Mouse (Mus musculus) lung, embryonic 15.5 days (tissue): ENCODE results near the gene Magi1. TPM values are rescaled to one million over a fixed set of nuclear protein-coding genes. Genes with fewer than 3 reads are reported as not detected.
A peak's percentile ranks its signal among the peaks of the same experiment; 100 is the strongest.
"Not testable (repeated sequence)": the region's sequence is repeated elsewhere in the genome, so short reads cannot be mapped to it uniquely, and the experiment has no call there.

Experiments used
- ATAC-seq: fragments of 200-750 bp; cut with Nextera tagmentation; 2 replicates; pipeline ENCODE4 v1.8.0; 2017; ENCODE audit warnings: moderate number of reproducible peaks, borderline replicate concordance; ENCODE audit not compliant: low FRiP score, low TSS enrichment; ENCODE audit errors: extremely low read depth
- H3K27ac ChIP-seq: fragments of 300-500 bp; sonication (generic); 2 replicates; pipeline ENCODE4 v1.5.1; 2015; ENCODE audit warnings: moderate library complexity, mild to moderate bottlenecking, inconsistent platforms
- H3K27me3 ChIP-seq: fragments of 300-500 bp; sonication (generic); 2 replicates; pipeline ENCODE4 v1.6.1; 2015; ENCODE audit warnings: inconsistent platforms
- H3K36me3 ChIP-seq: fragments of 300-500 bp; sonication (generic); 2 replicates; pipeline ENCODE4 v1.6.1; 2015; ENCODE audit warnings: inconsistent platforms
- H3K4me1 ChIP-seq: fragments of 300-500 bp; sonication (generic); 2 replicates; pipeline ENCODE4 v1.6.1; 2015; ENCODE audit warnings: inconsistent platforms
- H3K4me2 ChIP-seq: fragments of 300-500 bp; sonication (generic); 2 replicates; pipeline ENCODE4 v1.6.1; 2015; ENCODE audit warnings: inconsistent platforms, mild to moderate bottlenecking, moderate library complexity
- H3K4me3 ChIP-seq: fragments of 300-500 bp; sonication (generic); 2 replicates; pipeline ENCODE4 v1.5.1; 2015; ENCODE audit warnings: mild to moderate bottlenecking, inconsistent platforms
- H3K9ac ChIP-seq: fragments of 300-500 bp; sonication (generic); 2 replicates; pipeline ENCODE4 v1.6.1; 2015; ENCODE audit warnings: inconsistent platforms
- H3K9me3 ChIP-seq: fragments of 300-500 bp; sonication (generic); 2 replicates; pipeline ENCODE4 v1.6.1; 2016; ENCODE audit warnings: inconsistent platforms
- WGBS: fragments of 180-500 bp; shearing (Covaris S2); methylation state at CpG from one replicate; pipeline ENCODE4 v1.1.7; 2015; 5-methylcytosine and 5-hydroxymethylcytosine counted together
- polyA plus RNA-seq: library from polyadenylated mRNA; unstranded; fragments of >200 nt; fragmentation: Nextera tagmentation; extraction: Ambion mirVana; gene quantifications from 2 replicates; pipeline ENCODE4 v1.2.1, GENCODE M21; 2015

Gene Magi1
- polyA plus RNA-seq, 1 experiment from 2014 or later: 9.0 TPM

DNA sequence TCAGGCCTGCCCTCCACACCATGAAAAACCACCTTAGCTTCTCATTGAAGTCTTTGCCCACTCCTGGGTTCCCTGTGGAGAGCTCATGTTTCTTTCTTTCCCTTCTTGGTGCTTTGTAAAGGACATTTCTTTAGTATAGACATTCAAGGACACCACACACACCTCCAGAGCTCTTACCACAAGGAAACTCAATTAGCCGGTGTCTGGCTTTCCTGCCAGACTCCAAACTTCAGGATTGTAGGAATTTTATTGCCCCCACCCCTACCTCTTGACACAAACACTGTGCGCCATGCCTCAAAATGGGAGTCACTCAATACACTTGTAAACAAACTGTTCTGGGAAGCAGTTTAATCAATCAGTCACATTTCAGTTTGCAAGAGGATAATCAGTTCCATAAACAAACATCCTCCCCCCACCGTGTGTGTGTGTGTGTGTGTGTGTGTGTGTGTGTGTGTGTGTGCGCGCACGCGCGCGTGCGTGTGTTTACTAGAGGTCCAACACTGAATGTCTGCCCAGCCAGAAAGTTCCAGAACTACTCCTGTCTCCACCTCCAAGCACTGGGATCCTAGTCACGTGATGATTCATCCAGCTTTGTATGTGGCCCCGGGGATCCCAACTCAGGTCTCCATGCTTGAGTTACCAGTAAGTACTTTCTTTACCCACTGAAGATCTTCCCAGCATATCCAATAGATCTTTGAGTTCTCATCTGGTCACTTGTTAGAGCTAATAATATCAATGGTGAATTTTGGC is 618.5 kb downstream of the Magi1 start:
- Histone ChIP-seq H3K4me3 (no peak overlapping the region), H3K4me2 (no peak overlapping the region), H3K27ac (no peak overlapping the region), H3K9me3 (no peaks in the 10 kb centered on the region), H3K9ac (no peak overlapping the region), H3K36me3 (no peaks in the 10 kb centered on the region), H3K27me3 (no peaks in the 10 kb centered on the region), H3K4me1 (no peaks in the 10 kb centered on the region)
- no peak for ATAC-seq
- 81% methylated on average over 12 of the region's 12 CpGs for WGBS

DNA sequence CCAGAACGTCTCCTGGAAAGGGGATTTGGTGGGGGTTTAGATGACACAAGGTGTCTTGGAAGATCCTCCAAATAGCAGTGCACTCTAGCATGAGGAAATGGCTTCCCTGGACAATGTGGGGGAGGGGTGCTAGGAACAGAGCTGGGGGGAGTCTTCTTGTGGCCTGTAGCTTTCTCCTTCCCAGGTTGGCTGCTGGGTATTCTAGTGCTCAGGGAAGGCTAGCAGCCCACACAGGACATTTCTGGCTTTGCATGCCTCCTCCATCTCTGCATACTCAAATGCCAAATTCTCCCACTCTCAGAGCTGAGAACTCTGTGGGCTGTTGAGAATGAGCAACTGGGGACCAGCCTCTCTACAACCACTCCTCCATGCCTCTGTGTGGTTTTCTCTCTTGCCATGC is 622.6 kb downstream of the Magi1 start:
- Histone ChIP-seq H3K4me3 (no peak overlapping the region), H3K9ac (no peak overlapping the region), H3K4me1 (no peaks in the 10 kb centered on the region), H3K27ac (no peak overlapping the region), H3K27me3 (no peaks in the 10 kb centered on the region), H3K9me3 (no peaks in the 10 kb centered on the region), H3K4me2 (no peak overlapping the region), H3K36me3 (no peaks in the 10 kb centered on the region)
- no peak for ATAC-seq
- WGBS: 58% methylated on average over 1 of the region's 1 CpGs

DNA sequence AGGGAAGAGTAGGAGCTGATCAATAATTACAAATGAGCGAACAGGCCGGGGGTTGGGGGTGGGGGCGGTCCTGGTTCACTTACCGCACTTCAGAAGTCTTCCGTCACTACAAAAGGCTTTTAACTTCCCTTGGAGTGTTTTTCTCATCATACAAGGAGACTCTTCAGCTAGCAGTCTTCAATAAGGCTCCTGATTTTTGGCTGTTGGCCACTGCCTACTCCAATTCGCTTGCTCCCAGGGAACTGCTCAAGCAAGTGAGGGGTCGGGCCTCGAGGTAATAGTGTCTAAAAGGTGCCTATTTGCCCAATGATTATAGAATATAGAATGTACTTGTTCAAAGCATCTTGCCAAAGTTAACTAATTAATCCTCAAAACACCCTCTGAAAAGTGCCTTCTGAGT is 624.2 kb downstream of the Magi1 start:
- 56% methylated on average over 8 of the region's 8 CpGs for WGBS
- ATAC-seq: no peak
- no peak overlapping the region for H3K27ac ChIP-seq

GRCm38 (mm10) chr6:93657187-93657974 is 626.3 kb downstream of the Magi1 start:
- no peaks in the 10 kb centered on the region for H3K4me1 ChIP-seq
- no peak overlapping the region for H3K27ac ChIP-seq
- no peaks in the 10 kb centered on the region for H3K36me3 ChIP-seq
- H3K4me2 ChIP-seq: no peak overlapping the region
- ATAC-seq: no peak
- H3K27me3 ChIP-seq: no peaks in the 10 kb centered on the region
- no peaks in the 10 kb centered on the region for H3K9me3 ChIP-seq
- 19% methylated on average over 13 of the region's 13 CpGs for WGBS
- H3K4me3 ChIP-seq: no peak overlapping the region
- no peak overlapping the region for H3K9ac ChIP-seq

More for the DNA sequence above, 624.2 kb downstream of the Magi1 start:
- no peak overlapping the region for H3K4me3 ChIP-seq
- H3K9ac ChIP-seq: no peak overlapping the region
- H3K9me3 ChIP-seq: no peaks in the 10 kb centered on the region
- no peaks in the 10 kb centered on the region for H3K27me3 ChIP-seq
- H3K36me3 ChIP-seq: no peaks in the 10 kb centered on the region
- H3K4me2 ChIP-seq: no peak overlapping the region
- no peaks in the 10 kb centered on the region for H3K4me1 ChIP-seq

- H3K36me3 ChIP-seq: no peaks in the 10 kb centered on the region
- H3K9me3 ChIP-seq: no peaks in the 10 kb centered on the region
- H3K4me3 ChIP-seq: no peak overlapping the region
- peak; percentile 57 for ATAC-seq
- no peak overlapping the region for H3K9ac ChIP-seq
- H3K27ac ChIP-seq: no peak overlapping the region; the same call in 1 of the 2 replicates
- H3K4me1 ChIP-seq: peaks cover 9% of the 10 kb centered on the region; the same call in 1 of the 2 replicates
- H3K4me2 ChIP-seq: no peak overlapping the region
- H3K27me3 ChIP-seq: no peaks in the 10 kb centered on the region
- WGBS: 57% methylated on average over 8 of the region's 8 CpGs
These were observed 635.0 kb downstream of the Magi1 start for GRCm38 (mm10) chr6:93648581-93649230.

- H3K4me2 ChIP-seq, H3K4me1 ChIP-seq, H3K9ac ChIP-seq, H3K9me3 ChIP-seq, H3K27me3 ChIP-seq, H3K36me3 ChIP-seq, H3K27ac ChIP-seq, H3K4me3 ChIP-seq, ATAC-seq: not testable (repeated sequence)
- 76% methylated on average over 5 of the region's 5 CpGs for WGBS
These were observed 653.9 kb downstream of the Magi1 start for GRCm38 (mm10) chr6:93629735-93630291.

- 80% methylated on average over 5 of the region's 5 CpGs for WGBS
- Histone ChIP-seq H3K4me1 (no peaks in the 10 kb centered on the region), H3K9me3 (no peaks in the 10 kb centered on the region), H3K9ac (no peak overlapping the region), H3K4me3 (no peak overlapping the region), H3K36me3 (no peaks in the 10 kb centered on the region), H3K27me3 (no peaks in the 10 kb centered on the region), H3K27ac (no peak overlapping the region), H3K4me2 (no peak overlapping the region)
- no peak for ATAC-seq
These were observed 656.5 kb downstream of the Magi1 start for GRCm38 (mm10) chr6:93627200-93627599.

Other genes starting within 250 kb of the Magi1 start
- 8.6 and 9.4 TPM in 2 replicates for gene Slc25a26, start 216.4 kb upstream of the Magi1 start, polyA plus RNA-seq